ENCODE assay signal across 9 mouse cellular contexts in the genomic region with DNA sequence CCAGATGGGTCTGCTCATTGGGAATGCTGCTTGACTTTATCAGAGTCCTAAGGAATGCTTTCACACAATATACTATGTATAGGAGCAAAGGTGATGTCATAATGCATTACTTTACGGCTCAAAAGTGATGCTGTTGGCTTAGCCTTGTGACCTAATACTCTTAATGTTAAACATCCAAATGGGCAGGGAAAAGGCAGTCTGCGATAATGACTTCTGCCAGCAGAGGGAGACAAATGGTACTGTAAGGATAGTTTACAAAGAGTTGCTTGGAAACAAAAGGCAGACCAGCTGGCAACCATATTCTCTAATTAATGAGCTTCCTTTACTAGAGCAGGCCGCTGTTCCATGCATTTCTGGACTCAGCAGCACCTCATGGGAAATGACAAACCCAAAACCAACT. TPM values are rescaled to one million over a fixed set of nuclear protein-coding genes. Genes with fewer than 3 reads are reported as not detected.
DNase-seq lines count a peak whose midpoint lies in the region; ATAC-seq and TF ChIP-seq lines count a peak whose summit lies in the region.
"Had no signal": no experiment of that assay in that cellular context is flagged by ENCODE, and none has a peak within 500 bp of the region (broad histone marks: within the 10 kb centered on the region; RNA-seq: fewer than 3 reads in every experiment).

No protein-coding gene starts in this region.

- H3K9me3 ChIP-seq in embryonic facial prominence, embryonic 13.5 days: no peaks in the 10 kb centered on the region
- no peaks in the 10 kb centered on the region for H3K9me3 ChIP-seq in heart, postnatal 0 days (replicated peaks; ENCODE audit: control insufficient read depth, low read length)
- H3K9me3 ChIP-seq in liver, embryonic 11.5 days (ENCODE audit: control insufficient read depth, low read length): no peaks in the 10 kb centered on the region
- no peaks in the 10 kb centered on the region for H3K9me3 ChIP-seq in neural tube, embryonic 13.5 days

- no peak for TF ChIP-seq EP300 in heart, postnatal 0 days (IDR thresholded peaks at IDR 0.05; ENCODE audit: low read depth)

- WGBS in embryonic facial prominence, embryonic 13.5 days: 8% methylated on average over 3 of the region's 3 CpGs
- WGBS in heart, postnatal 0 days: 4% methylated on average over 3 of the region's 3 CpGs
- 26% methylated on average over 3 of the region's 3 CpGs for WGBS in liver, embryonic 11.5 days
- WGBS in neural tube, embryonic 13.5 days: 14% methylated on average over 3 of the region's 3 CpGs

- peak; percentile 97 for TF ChIP-seq CTCF in heart, postnatal 0 days (IDR thresholded peaks at IDR 0.05; ENCODE audit: low read depth)

- no peak overlapping the region for H3K4me3 ChIP-seq in embryonic facial prominence, embryonic 13.5 days
- H3K4me3 ChIP-seq in heart, postnatal 0 days (ENCODE audit: low read depth, low read length): no peak overlapping the region
- H3K4me3 ChIP-seq in liver, embryonic 11.5 days (ENCODE audit: low read depth, low read length): no peak overlapping the region
- H3K4me3 ChIP-seq in neural tube, embryonic 13.5 days: no peak overlapping the region
- H3K4me3 ChIP-seq: erythroblast, embryonic 14.5 days had no signal

- peaks cover 42% of the 10 kb centered on the region for H3K36me3 ChIP-seq in embryonic facial prominence, embryonic 13.5 days
- H3K36me3 ChIP-seq in heart, postnatal 0 days (replicated peaks; ENCODE audit: control insufficient read depth, insufficient read depth, low read length): no peaks in the 10 kb centered on the region
- H3K36me3 ChIP-seq in liver, embryonic 11.5 days (ENCODE audit: control insufficient read depth, insufficient read depth, low read length): no peaks in the 10 kb centered on the region; the same call in 1 of the 2 replicates
- peaks cover 41% of the 10 kb centered on the region for H3K36me3 ChIP-seq in neural tube, embryonic 13.5 days

- no peaks in the 10 kb centered on the region for H3K27me3 ChIP-seq in embryonic facial prominence, embryonic 13.5 days
- H3K27me3 ChIP-seq in heart, postnatal 0 days (ENCODE audit: control insufficient read depth, insufficient read depth, low read length): no peaks in the 10 kb centered on the region
- H3K27me3 ChIP-seq in liver, embryonic 11.5 days (replicated peaks; ENCODE audit: control insufficient read depth, insufficient read depth, low read length): no peaks in the 10 kb centered on the region
- H3K27me3 ChIP-seq in neural tube, embryonic 13.5 days: no peaks in the 10 kb centered on the region

- H3K27ac ChIP-seq in embryonic facial prominence, embryonic 13.5 days: peak overlapping the region; percentile 62; the same call in 1 of the 2 replicates
- H3K27ac ChIP-seq in heart, postnatal 0 days (ENCODE audit: low read depth): no peak overlapping the region
- H3K27ac ChIP-seq in liver, embryonic 11.5 days (ENCODE audit: low read depth, low read length): no peak overlapping the region
- H3K27ac ChIP-seq in neural tube, embryonic 13.5 days (replicated peaks): peak overlapping the region; percentile 83

- H3K9ac ChIP-seq in embryonic facial prominence, embryonic 13.5 days: no peak overlapping the region
- H3K9ac ChIP-seq in heart, postnatal 0 days (replicated peaks; ENCODE audit: low read depth, low read length): no peak overlapping the region
- H3K9ac ChIP-seq in liver, embryonic 11.5 days (ENCODE audit: low read depth, low read length): no peak overlapping the region
- H3K9ac ChIP-seq in neural tube, embryonic 13.5 days: no peak overlapping the region

- no peak overlapping the region for H3K4me2 ChIP-seq in embryonic facial prominence, embryonic 13.5 days
- H3K4me2 ChIP-seq in heart, postnatal 0 days (ENCODE audit: low read depth, low read length): no peak overlapping the region
- H3K4me2 ChIP-seq in liver, embryonic 11.5 days: no peak overlapping the region
- no peak overlapping the region for H3K4me2 ChIP-seq in neural tube, embryonic 13.5 days

- ATAC-seq in embryonic facial prominence, embryonic 13.5 days (ENCODE audit: insufficient number of reproducible peaks, insufficient read depth, low FRiP score, low TSS enrichment, low read depth): no peak
- peak; percentile 55; the same call in 1 of the 2 replicates for ATAC-seq in heart, postnatal 0 days (ENCODE audit: insufficient read depth, low read depth)
- no peak for ATAC-seq in liver, embryonic 11.5 days (replicated peaks; ENCODE audit: low FRiP score)
- ATAC-seq in neural tube, embryonic 13.5 days (ENCODE audit: low read depth): peak; percentile 69

- peaks cover 29% of the 10 kb centered on the region for H3K4me1 ChIP-seq in embryonic facial prominence, embryonic 13.5 days
- H3K4me1 ChIP-seq in heart, postnatal 0 days (ENCODE audit: control insufficient read depth, insufficient read depth): 0 out of 2 replicates have a peak, but pooled peaks cover 3% of the 10 kb centered on the region
- H3K4me1 ChIP-seq in liver, embryonic 11.5 days (replicated peaks; ENCODE audit: control insufficient read depth, insufficient read depth, low read length): no peaks in the 10 kb centered on the region
- H3K4me1 ChIP-seq in neural tube, embryonic 13.5 days (replicated peaks): peaks cover 48% of the 10 kb centered on the region

- peak; percentile 80 for DNase-seq in CD4-positive, CD25-positive, alpha-beta regulatory T cell, adult 2 months (ENCODE audit: low read depth, low spot score)
- DNase-seq in adrenal gland, postnatal 25 days: peak; percentile 74
- peak; percentile 88 for DNase-seq in heart, postnatal 0 days (ENCODE audit: low spot score)
- DNase-seq in kidney, postnatal 14 days: peak; percentile 91
- peak; percentile 62 for DNase-seq in liver, embryonic 11.5 days (ENCODE audit: low spot score)
- peak; percentile 65 for DNase-seq in telencephalon, adult 2 months (ENCODE audit: low read depth, low spot score)

RNA-seq across cellular contexts. Expression of a gene that starts 35.7 kb away (rescaled TPM):
- total RNA-seq in adrenal gland, postnatal 25 days (2021): 0.76 and 0.79 TPM in 2 replicates
- polyA plus RNA-seq in embryonic facial prominence, embryonic 13.5 days (2015; fragmentation: Nextera tagmentation; extraction: Ambion mirVana): 1.1 and 1.3 TPM in 2 replicates
- total RNA-seq in heart, postnatal 0 days (2014; rRNA removed; ENCODE audit: low replicate concordance): 0.04 TPM in 1 of 2 replicates, not detected in the other
- 0.04 and 0.12 TPM in 2 replicates for polyA plus RNA-seq in heart, postnatal 0 days (2015; fragmentation: Nextera tagmentation; extraction: Ambion mirVana)
- 0.27 and 0.29 TPM in 2 replicates for polyA plus RNA-seq in liver, embryonic 11.5 days (2014; fragmentation: Nextera tagmentation; extraction: Ambion mirVana)
- polyA plus RNA-seq in neural tube, embryonic 13.5 days (2015; fragmentation: Nextera tagmentation; extraction: Ambion mirVana): 0.29 and 0.31 TPM in 2 replicates
- polyA plus RNA-seq: erythroblast, embryonic 14.5 days had no signal

RNA-seq across cellular contexts. Expression of a gene that starts 51.0 kb away (rescaled TPM):
- total RNA-seq in adrenal gland, postnatal 25 days (2021): not detected in 2 replicates
- 2.1 and 3.8 TPM in 2 replicates for polyA plus RNA-seq in embryonic facial prominence, embryonic 13.5 days (2015; fragmentation: Nextera tagmentation; extraction: Ambion mirVana)
- not detected in 2 replicates for total RNA-seq in heart, postnatal 0 days (2014; rRNA removed; ENCODE audit: low replicate concordance)
- not detected in 2 replicates for polyA plus RNA-seq in heart, postnatal 0 days (2015; fragmentation: Nextera tagmentation; extraction: Ambion mirVana)
- polyA plus RNA-seq in liver, embryonic 11.5 days (2014; fragmentation: Nextera tagmentation; extraction: Ambion mirVana): not detected in 2 replicates
- polyA plus RNA-seq in neural tube, embryonic 13.5 days (2015; fragmentation: Nextera tagmentation; extraction: Ambion mirVana): not detected in 2 replicates
- polyA plus RNA-seq: erythroblast, embryonic 14.5 days had no signal

Comparison
In these comparisons a context has a peak if more than half of its experiments do, and no peak if none do; other contexts are left out.
1. ATAC-seq: peak in heart, postnatal 0 days (single experiment) and neural tube, embryonic 13.5 days (single experiment); none in embryonic facial prominence, embryonic 13.5 days (single experiment) and liver, embryonic 11.5 days (single experiment).
2. H3K27ac ChIP-seq: peak in embryonic facial prominence, embryonic 13.5 days (single experiment) and neural tube, embryonic 13.5 days (single experiment); none in heart, postnatal 0 days (single experiment) and liver, embryonic 11.5 days (single experiment).
3. Peak in every context shown above with its lines, with median percentiles within 50 percentile points of each other: DNase-seq.